Mouse (Mus musculus): ENCODE measurements around the gene Mpp3. TPM values are rescaled to one million over a fixed set of nuclear protein-coding genes. Genes with fewer than 3 reads are reported as not detected.

The Mpp3 gene
- polyA plus RNA-seq, 1 experiment from 2014 or later: 55.2 TPM

GRCm38 (mm10) chr11:102031149-102031548, 2.9 kb upstream of the Mpp3 start:
- no peak overlapping the region for H3K27ac ChIP-seq (ENCODE audit: low read length)
- H3K4me2 ChIP-seq (ENCODE audit: low read length): no peak overlapping the region
- no peaks in the 10 kb centered on the region for H3K27me3 ChIP-seq (replicated peaks; ENCODE audit: control insufficient read depth, insufficient read depth, low read length)
- H3K4me1 ChIP-seq (replicated peaks; ENCODE audit: control insufficient read depth, insufficient read depth, low read length): peaks cover 13% of the 10 kb centered on the region
- H3K9ac ChIP-seq (replicated peaks; ENCODE audit: low read depth, low read length): no peak overlapping the region
- H3K4me3 ChIP-seq (replicated peaks; ENCODE audit: low read length): no peak overlapping the region
- ATAC-seq: no peak
- H3K36me3 ChIP-seq (ENCODE audit: control insufficient read depth, insufficient read depth): no peaks in the 10 kb centered on the region
- no peaks in the 10 kb centered on the region for H3K9me3 ChIP-seq (ENCODE audit: control insufficient read depth, low read length)
- WGBS: 39% methylated on average over 7 of the region's 7 CpGs

GRCm38 (mm10) chr11:102029966-102030365, 1.7 kb upstream of the Mpp3 start:
- no peak overlapping the region for H3K4me2 ChIP-seq (ENCODE audit: low read length)
- no peak overlapping the region for H3K4me3 ChIP-seq (replicated peaks; ENCODE audit: low read length)
- 32% methylated on average over 7 of the region's 7 CpGs for WGBS
- no peak overlapping the region for H3K27ac ChIP-seq (ENCODE audit: low read length)
- H3K9me3 ChIP-seq (ENCODE audit: control insufficient read depth, low read length): no peaks in the 10 kb centered on the region
- ATAC-seq: no peak
- no peaks in the 10 kb centered on the region for H3K27me3 ChIP-seq (replicated peaks; ENCODE audit: control insufficient read depth, insufficient read depth, low read length)
- H3K36me3 ChIP-seq (ENCODE audit: control insufficient read depth, insufficient read depth): no peaks in the 10 kb centered on the region
- H3K4me1 ChIP-seq (replicated peaks; ENCODE audit: control insufficient read depth, insufficient read depth, low read length): peaks cover 25% of the 10 kb centered on the region
- no peak overlapping the region for H3K9ac ChIP-seq (replicated peaks; ENCODE audit: low read depth, low read length)

GRCm38 (mm10) chr11:102029304-102029703, 1.0 kb upstream of the Mpp3 start:
- Histone ChIP-seq H3K9me3 (ENCODE audit: control insufficient read depth, low read length) (no peaks in the 10 kb centered on the region), H3K4me2 (ENCODE audit: low read length) (no peak overlapping the region), H3K9ac (replicated peaks; ENCODE audit: low read depth, low read length) (no peak overlapping the region), H3K27ac (ENCODE audit: low read length) (no peak overlapping the region), H3K36me3 (ENCODE audit: control insufficient read depth, insufficient read depth) (no peaks in the 10 kb centered on the region), H3K4me3 (replicated peaks; ENCODE audit: low read length) (no peak overlapping the region), H3K27me3 (replicated peaks; ENCODE audit: control insufficient read depth, insufficient read depth, low read length) (no peaks in the 10 kb centered on the region), H3K4me1 (replicated peaks; ENCODE audit: control insufficient read depth, insufficient read depth, low read length) (peaks cover 28% of the 10 kb centered on the region)
- WGBS: 90% methylated on average over 4 of the region's 4 CpGs
- ATAC-seq: no peak

- H3K27me3 ChIP-seq (replicated peaks; ENCODE audit: control insufficient read depth, insufficient read depth, low read length): no peaks in the 10 kb centered on the region
- H3K4me2 ChIP-seq (ENCODE audit: low read length): peak overlapping the region; percentile 56
- H3K9ac ChIP-seq (replicated peaks; ENCODE audit: low read depth, low read length): peak overlapping the region; percentile 72
- 2% methylated on average over 12 of the region's 12 CpGs for WGBS
- peak overlapping the region; percentile 71 for H3K27ac ChIP-seq (ENCODE audit: low read length)
- peak; percentile 16 for ATAC-seq
- H3K9me3 ChIP-seq (ENCODE audit: control insufficient read depth, low read length): no peaks in the 10 kb centered on the region
- peak overlapping the region; percentile 65 for H3K4me3 ChIP-seq (replicated peaks; ENCODE audit: low read length)
- 0 out of 2 replicates have a peak, but pooled peaks cover 2% of the 10 kb centered on the region for H3K36me3 ChIP-seq (ENCODE audit: control insufficient read depth, insufficient read depth)
- H3K4me1 ChIP-seq (replicated peaks; ENCODE audit: control insufficient read depth, insufficient read depth, low read length): peaks cover 28% of the 10 kb centered on the region
These were observed 772 bp downstream of the Mpp3 start for GRCm38 (mm10) chr11:102027361-102028017.

GRCm38 (mm10) chr11:102026694-102027360, 1.4 kb downstream of the Mpp3 start:
- H3K4me3 ChIP-seq (replicated peaks; ENCODE audit: low read length): peak overlapping the region; percentile 65
- H3K9ac ChIP-seq (replicated peaks; ENCODE audit: low read depth, low read length): peak overlapping the region; percentile 72
- peaks cover 28% of the 10 kb centered on the region for H3K4me1 ChIP-seq (replicated peaks; ENCODE audit: control insufficient read depth, insufficient read depth, low read length)
- H3K27ac ChIP-seq (ENCODE audit: low read length): peak overlapping the region; percentile 71
- peak; percentile 86 for ATAC-seq
- WGBS: under 1% methylated on average over 52 of the region's 73 CpGs
- 0 out of 2 replicates have a peak, but pooled peaks cover 2% of the 10 kb centered on the region for H3K36me3 ChIP-seq (ENCODE audit: control insufficient read depth, insufficient read depth)
- H3K4me2 ChIP-seq (ENCODE audit: low read length): peak overlapping the region; percentile 56
- H3K9me3 ChIP-seq (ENCODE audit: control insufficient read depth, low read length): no peaks in the 10 kb centered on the region
- no peaks in the 10 kb centered on the region for H3K27me3 ChIP-seq (replicated peaks; ENCODE audit: control insufficient read depth, insufficient read depth, low read length)

GRCm38 (mm10) chr11:102025991-102026660, 2.1 kb downstream of the Mpp3 start:
- Histone ChIP-seq H3K9me3 (ENCODE audit: control insufficient read depth, low read length) (no peaks in the 10 kb centered on the region), H3K27me3 (replicated peaks; ENCODE audit: control insufficient read depth, insufficient read depth, low read length) (no peaks in the 10 kb centered on the region), H3K36me3 (ENCODE audit: control insufficient read depth, insufficient read depth) (0 out of 2 replicates have a peak, but pooled peaks cover 2% of the 10 kb centered on the region), H3K27ac (ENCODE audit: low read length) (peak overlapping the region; percentile 71), H3K4me1 (replicated peaks; ENCODE audit: control insufficient read depth, insufficient read depth, low read length) (peaks cover 28% of the 10 kb centered on the region), H3K9ac (replicated peaks; ENCODE audit: low read depth, low read length) (peak overlapping the region; percentile 72), H3K4me3 (replicated peaks; ENCODE audit: low read length) (peak overlapping the region; percentile 65), H3K4me2 (ENCODE audit: low read length) (peak overlapping the region; percentile 56)
- 3% methylated on average over 21 of the region's 23 CpGs for WGBS
- peak; percentile 26 for ATAC-seq

- peaks cover 28% of the 10 kb centered on the region for H3K4me1 ChIP-seq (replicated peaks; ENCODE audit: control insufficient read depth, insufficient read depth, low read length)
- H3K27me3 ChIP-seq (replicated peaks; ENCODE audit: control insufficient read depth, insufficient read depth, low read length): no peaks in the 10 kb centered on the region
- 0 out of 2 replicates have a peak, but pooled peaks cover 2% of the 10 kb centered on the region for H3K36me3 ChIP-seq (ENCODE audit: control insufficient read depth, insufficient read depth)
- H3K27ac ChIP-seq (ENCODE audit: low read length): no peak overlapping the region
- peak overlapping the region; percentile 1; the same call in 1 of the 2 replicates for H3K4me3 ChIP-seq (replicated peaks; ENCODE audit: low read length)
- H3K4me2 ChIP-seq (ENCODE audit: low read length): peak overlapping the region; percentile 56
- no peak overlapping the region; the same call in 1 of the 2 replicates for H3K9ac ChIP-seq (replicated peaks; ENCODE audit: low read depth, low read length)
- no peaks in the 10 kb centered on the region for H3K9me3 ChIP-seq (ENCODE audit: control insufficient read depth, low read length)
- 35% methylated on average over 7 of the region's 7 CpGs for WGBS
- ATAC-seq: no peak
These were observed 2.9 kb downstream of the Mpp3 start for GRCm38 (mm10) chr11:102025354-102025753.

GRCm38 (mm10) chr11:102024875-102025274, 3.4 kb downstream of the Mpp3 start:
- no peaks in the 10 kb centered on the region for H3K27me3 ChIP-seq (replicated peaks; ENCODE audit: control insufficient read depth, insufficient read depth, low read length)
- WGBS: 82% methylated on average over 4 of the region's 4 CpGs

More at GRCm38 (mm10) chr11:102024875-102025274, 3.4 kb downstream of the Mpp3 start:
- Histone ChIP-seq H3K4me1 (replicated peaks; ENCODE audit: control insufficient read depth, insufficient read depth, low read length) (peaks cover 28% of the 10 kb centered on the region), H3K27ac (ENCODE audit: low read length) (no peak overlapping the region), H3K4me2 (ENCODE audit: low read length) (peak overlapping the region; percentile 56), H3K4me3 (replicated peaks; ENCODE audit: low read length) (no peak overlapping the region; the same call in 1 of the 2 replicates), H3K9ac (replicated peaks; ENCODE audit: low read depth, low read length) (no peak overlapping the region), H3K36me3 (ENCODE audit: control insufficient read depth, insufficient read depth) (0 out of 2 replicates have a peak, but pooled peaks cover 2% of the 10 kb centered on the region), H3K9me3 (ENCODE audit: control insufficient read depth, low read length) (no peaks in the 10 kb centered on the region)
- ATAC-seq: no peak

Measured in forebrain, embryonic 16.5 days (tissue).